Mouse (Mus musculus) fat pad, adult 2 months (tissue): ENCODE results near the gene Usp6nl.

Experiments used
- DNase-seq: peaks from one replicate; pipeline ENCODE4 v3.0.0-alpha.2; 2011; ENCODE audit warnings: low read depth, low spot score; ENCODE audit errors: extremely low read depth

Usp6nl gene

DNA sequence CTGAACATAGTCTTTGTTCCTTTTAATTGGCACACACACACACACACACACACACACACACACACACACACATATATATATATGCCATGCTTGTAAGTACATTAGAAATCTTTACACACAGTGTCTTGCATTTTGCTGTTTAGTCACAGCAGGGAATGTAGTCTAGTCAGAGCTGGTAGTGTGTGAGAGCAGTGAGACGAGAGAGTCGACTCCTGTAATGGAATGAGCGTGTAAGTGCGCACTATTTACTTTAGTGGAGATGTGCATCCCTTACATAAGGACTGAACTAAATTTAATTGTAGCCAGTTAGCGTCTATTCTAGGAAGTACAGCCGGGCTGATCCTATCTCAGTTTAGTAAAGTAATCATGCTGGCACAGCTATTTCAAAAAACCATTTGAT is 44.5 kb downstream of the Usp6nl start:
- no peak for DNase-seq

DNA sequence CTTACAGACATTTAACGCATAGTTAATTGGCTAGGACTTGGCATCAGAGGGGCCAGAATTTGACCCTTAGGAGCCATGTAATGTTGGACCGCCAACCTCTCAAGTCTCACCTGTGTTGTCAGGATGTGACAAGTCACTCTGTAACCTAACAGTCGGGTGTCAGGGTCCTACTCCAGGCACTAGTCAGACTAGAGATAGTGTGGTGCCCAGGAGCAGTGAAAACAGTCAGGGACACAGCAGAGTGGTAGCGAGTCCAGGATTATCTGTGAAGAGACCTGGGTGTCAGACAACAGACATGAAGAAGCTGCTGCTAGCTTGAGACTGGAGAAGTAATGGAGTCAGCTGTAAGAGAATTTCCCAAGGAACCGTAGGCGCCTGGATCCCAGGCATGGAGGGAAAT is 45.0 kb downstream of the Usp6nl start:
- DNase-seq, result no peak

DNA sequence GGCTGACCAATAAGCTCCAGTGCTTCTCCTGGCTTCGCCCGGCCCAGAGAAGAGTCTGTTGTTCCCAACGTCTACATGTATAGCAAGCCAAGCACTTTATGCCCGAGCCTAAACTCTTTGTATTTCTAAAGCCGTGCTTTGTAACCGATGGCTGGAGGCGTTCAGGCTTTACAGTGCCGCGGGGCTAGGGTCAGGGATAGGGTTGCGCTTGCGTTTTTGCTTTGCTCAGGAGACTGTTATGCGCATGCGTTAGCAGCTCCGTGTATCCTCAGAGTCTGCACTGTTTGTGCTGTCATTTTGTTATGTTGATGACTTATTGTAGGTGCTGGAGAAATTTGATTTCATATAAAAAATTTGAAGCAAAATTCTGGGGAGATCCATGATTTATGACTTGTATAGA is 51.7 kb downstream of the Usp6nl start:
- DNase-seq, result no peak

DNA sequence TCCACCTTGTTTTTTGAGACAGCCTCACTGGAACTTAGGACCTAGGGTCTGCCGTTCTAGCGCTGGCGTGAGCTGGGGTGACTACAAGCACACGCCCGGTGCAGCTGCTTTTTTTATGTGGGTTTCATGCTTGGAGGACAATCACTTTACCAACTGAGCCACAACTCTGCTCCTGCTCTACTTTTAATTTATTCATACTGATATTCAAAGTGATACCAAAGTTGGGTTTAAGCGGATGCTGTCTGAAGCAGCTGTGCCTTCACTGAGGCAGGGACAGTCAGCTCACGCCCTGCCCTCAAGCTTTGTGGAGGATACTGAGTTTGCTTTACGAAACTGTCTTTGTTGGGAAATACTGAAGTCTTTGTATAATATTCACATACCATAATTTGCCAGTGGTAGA is 53.6 kb downstream of the Usp6nl start:
- DNase-seq, result no peak

DNA sequence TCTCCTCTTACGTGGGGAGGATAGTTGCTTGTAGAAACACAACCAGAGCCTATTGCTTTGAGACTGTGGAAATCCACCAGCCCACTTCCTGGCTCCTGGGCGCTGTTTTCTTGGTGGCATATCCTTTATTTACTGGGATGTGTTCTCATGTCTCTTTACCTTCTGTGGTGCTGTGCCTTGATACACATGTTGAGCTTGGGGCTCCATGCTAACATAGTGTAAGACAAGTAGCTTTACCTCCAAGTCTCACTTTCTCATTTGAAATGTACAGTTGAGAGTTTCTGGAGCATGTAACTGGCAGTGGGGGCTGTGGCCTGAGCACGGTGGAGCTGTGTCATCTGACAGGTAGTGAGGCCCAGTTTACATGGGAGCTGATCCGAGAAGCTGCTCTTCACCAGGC is 54.5 kb downstream of the Usp6nl start:
- no peak for DNase-seq

DNA sequence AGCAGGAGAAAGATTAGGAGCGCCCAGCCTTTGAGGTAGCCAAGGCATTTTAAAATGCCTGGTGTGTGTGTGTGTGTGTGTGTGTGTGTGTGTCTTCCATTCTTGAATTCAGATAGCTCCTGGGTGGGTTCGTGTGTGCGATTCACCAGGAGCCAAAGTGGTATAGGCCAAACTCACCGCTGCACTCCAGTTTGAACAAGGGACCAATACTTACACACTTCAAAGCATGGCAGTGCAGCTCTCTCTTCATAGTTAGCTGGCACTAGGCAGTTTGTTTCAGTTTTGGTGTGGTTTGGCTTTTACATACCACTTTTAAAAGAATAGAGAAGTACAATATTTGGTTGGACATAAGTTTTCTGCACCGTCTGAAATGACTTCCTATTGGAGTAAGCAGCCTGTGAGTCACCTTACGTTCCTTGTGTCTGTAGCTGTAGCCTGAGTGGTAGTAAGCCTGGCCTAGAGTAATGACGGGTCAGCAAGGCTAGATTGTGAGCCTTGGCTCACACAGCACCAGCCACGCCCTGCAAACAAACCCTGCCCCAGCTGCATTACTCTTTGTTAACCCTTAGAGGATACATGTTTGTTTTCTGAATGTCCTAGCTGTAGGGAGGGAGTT is 56.2 kb downstream of the Usp6nl start:
- no peak for DNase-seq

DNA sequence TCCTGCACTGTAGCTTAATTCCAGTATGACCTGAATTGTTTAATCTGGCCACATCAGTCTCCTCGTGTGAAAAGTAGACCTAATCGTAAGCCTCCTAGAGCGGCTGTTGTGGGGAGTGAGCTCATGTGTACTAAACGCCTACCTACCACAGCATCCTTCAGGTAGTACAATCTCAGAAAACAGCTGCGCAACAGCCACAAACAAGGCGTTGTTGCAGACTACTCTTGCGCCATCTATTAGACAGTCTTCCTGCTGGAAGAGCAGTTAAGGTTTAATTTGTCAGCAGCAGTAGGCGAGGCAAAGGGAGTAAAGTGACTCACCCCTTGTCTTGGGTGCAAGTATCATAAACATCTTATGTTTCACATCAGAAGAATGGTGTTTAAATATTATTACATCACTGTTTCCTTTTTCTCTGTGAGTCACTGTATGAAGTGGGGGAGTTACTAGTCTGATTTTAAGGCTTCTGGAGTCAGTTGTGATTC is 57.3 kb downstream of the Usp6nl start:
- peak; percentile 51 for DNase-seq

DNA sequence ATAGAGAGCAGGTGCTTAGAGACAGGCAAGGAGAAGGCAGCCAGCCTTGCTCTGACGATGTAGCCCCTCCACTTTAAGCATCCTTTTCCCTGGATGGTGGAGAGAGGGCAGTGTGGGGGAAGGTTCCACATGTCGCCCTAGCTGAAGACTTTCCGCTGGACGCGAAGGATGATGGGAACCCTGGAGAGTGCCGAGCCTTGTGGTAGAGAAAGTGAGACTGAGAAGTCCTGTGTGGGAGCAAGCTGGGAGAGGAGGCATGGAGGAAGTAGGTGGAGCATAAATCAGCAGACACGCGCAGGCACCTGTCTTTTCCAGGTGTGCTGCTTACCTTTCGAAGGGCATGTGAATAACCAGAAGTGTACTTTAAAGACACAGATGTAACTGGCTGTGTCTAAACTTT is 57.9 kb downstream of the Usp6nl start:
- DNase-seq, result no peak

DNA sequence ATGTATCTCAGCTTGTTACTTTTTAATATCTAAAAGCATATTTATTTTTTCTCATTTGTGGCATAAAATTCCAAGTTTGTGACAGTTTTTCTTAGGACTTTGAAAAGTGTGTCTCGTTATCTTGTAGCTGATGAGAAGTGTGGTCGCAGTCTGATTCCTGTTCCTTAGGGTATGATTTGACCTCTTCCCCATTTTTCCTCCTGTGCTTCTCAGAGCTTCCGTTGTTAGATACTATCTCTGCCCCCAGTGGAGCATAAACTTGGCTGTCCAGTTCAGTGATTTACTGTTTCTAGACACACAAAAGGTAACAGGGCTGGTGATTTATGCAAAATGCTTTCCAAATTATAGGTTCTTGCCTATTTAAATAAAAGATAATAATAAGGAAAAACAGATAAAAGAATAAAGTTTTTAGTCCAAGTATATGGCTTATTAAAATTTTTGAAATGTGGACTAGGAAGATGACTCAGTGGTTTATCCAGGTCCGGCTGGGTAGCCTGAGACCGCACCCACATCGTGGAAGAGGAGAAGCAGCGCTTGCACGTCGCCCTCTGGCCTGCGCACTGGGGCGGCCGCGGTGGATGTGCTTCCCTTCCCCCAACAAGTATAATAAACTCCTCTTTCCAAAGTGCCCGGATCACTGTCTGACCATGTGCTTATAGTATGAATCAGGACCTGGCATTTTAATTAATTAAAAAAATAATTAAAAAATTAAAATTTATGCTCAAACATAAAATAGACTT is 62.1 kb downstream of the Usp6nl start:
- no peak for DNase-seq

DNA sequence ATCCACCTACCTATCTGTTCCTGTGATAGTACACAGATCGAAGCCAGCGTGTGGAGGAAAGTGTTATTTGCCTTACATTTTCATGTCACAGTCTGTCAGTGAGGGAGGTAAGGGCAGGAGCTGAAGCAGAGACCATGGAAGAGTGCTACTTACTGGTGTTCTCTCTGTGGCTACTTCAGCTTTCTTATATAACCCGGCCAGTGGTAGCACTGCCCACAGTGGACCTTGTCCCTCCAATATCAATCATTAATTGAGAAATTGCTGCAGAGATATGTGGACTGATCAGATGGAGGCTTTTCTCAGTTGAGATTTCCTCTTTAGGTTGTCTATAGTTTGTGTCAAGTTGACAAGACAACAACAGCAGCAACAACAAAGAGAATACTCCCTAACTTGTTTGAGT is 66.7 kb downstream of the Usp6nl start:
- DNase-seq, result no peak

DNA sequence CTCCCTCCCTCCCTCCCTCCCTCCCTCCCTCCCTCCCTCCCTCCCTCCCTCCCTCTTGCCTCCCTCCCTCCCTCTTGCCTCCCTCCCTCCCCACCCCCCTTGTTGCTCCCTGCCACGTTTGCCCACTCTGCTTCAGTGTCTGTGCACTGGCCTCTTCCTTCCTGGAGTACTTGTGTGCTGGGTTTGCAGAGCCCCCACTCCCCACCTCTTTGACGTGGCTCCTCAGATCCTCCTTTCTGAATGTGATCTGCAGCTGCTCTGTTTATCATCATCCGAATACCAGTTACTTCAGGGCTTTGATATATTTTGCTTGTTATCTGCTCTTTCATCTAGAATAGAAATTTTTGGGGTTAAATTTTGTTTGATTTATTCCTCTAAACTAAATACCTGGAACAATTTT is 68.8 kb downstream of the Usp6nl start:
- no peak for DNase-seq

DNA sequence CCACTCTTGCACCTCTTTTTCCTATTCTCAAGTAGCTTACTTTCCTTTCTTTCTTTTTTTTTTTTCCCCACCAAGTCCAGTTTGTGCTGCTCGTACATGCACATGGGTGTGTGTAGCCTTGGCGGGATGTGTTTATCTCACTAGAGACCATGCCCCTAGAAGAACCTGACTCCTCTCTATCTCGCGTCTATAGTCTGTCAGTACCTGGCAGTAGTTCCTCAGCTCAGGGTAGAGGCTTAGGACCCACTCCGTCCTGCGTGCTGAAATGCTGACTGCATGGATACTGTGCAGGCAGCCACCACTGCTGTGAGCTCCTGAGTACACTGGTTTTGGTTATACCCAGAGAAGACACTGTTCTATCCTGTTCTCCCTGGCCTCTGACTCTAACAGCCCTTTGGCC is 69.5 kb downstream of the Usp6nl start:
- DNase-seq, result no peak

DNA sequence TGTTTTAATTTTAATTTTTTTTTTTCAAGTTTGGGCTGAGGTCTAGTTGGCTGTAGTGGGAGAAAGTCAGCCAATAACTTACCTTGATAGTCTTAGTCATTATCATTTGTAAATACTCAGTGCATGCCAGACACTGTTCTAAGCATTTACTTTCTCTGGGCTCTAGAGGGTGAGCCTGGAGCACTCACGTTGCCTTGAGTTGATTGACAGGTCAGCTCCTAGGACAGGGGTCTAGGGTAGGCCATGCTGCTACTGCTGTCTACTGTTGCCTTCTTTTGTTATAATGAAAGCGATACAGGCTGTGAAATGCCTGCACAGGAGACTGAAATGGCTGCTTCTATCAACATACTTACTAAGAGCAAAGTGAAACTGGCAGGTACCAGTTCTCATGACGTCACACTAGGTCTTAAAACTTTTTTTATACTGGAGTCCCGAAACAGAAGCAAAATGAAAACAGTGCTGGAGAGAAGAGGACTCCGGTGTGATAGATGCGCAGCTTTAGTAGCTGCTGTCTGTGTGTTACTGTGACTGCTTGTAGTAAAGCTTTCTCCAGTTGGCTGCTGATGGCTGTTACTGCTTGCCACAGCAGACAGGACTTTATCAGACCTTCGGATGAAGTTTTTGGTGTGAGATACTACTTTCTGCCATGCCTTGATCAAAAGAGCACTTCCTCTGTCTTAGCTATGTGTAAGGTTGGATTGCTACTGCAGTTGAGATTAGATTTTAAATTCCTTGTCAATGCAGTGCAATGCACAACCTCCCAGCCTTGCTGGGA is 73.6 kb downstream of the Usp6nl start:
- no peak for DNase-seq

DNA sequence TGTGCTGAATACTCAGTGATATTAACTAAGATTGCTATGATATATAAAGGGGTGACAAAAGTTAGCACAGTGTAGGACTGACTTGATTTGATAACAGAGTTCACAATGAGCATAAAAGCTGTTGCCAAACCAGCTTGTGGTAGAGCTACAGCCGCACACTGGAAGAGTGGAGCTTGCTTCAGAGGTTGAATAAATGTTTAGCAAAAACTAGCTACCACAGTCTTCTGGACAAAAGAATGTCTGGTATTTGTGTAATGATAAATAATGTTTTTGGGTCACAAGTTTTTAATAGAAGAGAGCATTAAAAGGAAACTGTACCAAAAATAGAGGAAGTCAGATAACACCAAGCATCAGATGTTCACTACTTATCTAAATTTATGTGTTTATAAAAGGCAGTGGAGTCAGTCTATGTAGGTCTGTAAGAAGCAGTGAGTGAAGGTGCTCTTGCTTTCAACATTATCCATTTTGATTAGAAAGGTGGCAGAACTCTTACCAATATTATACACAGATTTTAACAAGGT is 74.2 kb downstream of the Usp6nl start:
- no peak for DNase-seq

DNA sequence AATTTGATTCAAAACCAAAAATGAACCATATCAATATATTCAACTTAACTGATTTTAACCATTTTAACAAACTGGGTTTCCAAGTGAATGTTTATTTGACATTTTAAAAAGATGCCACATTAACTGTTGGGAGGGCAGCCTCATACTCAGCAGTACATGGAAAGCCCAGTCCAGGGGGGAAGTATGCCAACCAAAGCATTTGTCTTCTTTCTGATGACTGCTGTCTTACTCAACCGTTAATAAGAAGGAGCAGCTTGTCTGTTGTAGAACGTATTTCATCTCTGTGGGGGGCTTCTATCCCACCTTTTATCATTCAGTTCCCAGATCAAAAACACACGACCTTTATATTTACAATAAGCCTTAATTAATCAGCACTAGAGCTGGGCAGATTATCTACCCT is 74.7 kb downstream of the Usp6nl start:
- DNase-seq, result no peak

DNA sequence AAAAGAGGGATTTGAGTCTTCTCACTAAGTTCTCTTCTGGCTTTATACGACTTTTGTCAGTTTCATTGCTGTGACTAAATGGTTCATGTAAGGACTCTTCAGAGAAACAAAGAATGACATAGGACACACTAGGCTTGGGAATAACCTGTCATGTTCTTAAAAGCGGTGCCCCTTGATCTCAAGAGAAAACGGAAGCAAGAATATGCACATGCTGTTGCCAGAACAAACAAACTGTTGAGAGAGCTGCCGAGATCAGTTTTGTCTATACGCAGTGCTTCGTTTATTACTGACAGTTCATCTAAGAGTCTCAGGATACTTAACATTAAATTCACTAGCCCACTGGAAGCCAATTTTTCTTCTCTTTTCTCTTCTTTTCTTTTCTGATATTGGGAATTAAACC is 76.4 kb downstream of the Usp6nl start:
- no peak for DNase-seq

DNA sequence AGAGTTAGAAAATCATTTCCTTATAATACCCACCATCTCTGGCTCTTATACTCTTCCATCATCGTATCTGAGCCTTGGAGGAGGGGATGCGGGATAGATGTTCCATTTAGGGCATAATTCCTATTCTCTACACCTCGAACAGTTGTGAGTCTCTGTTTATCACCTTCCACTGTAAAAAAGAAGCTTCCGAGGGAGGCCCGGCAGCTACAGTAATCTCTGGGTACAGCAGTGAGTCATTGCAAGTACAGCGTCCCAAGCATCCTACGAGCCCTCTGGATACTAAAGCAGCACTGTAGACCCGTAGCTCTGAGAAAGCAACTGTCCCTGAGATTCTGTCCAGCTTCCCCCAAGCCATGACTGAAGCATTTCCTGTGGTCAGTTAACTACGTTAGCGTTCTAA is 78.6 kb downstream of the Usp6nl start:
- no peak for DNase-seq

DNA sequence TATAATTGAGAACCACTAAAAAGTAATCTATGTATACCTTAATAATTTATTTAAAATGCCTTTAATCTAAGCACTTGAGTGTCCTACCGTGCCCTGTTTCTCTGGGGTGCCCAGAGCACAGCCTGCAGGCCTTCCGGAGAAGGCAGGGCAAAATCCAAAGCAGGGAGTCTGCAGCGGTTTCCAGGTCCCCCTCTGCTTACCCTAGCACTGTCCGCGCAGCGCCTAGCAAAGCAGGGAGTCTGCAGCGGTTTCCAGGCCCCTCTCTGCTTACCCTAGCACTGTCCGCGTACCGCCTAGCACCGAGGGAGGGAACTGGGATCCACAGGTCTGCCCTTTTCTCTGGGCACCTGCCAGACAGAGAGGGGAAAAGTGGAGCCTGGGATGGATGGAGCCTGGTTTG is 80.9 kb downstream of the Usp6nl start:
- DNase-seq, result no peak

DNA sequence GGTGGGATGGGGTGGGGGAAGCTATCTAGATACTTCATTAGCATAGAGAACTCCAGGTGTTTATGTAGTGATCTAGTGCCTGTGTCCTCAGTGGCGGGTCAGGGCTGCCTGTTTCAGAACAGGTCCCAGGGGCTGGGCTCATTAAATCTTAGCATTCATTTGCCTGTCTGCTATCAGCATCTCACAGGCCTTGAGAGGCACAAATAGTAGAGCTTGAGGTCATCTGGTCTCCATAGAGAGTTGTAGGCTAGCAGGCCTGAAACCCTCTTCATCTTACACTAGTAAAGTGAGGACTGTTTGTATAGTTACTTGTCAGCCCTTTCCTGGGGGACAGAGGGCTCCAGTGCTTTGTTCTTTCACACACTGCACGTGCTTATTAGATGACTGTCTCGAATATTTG is 81.5 kb downstream of the Usp6nl start:
- no peak for DNase-seq

DNA sequence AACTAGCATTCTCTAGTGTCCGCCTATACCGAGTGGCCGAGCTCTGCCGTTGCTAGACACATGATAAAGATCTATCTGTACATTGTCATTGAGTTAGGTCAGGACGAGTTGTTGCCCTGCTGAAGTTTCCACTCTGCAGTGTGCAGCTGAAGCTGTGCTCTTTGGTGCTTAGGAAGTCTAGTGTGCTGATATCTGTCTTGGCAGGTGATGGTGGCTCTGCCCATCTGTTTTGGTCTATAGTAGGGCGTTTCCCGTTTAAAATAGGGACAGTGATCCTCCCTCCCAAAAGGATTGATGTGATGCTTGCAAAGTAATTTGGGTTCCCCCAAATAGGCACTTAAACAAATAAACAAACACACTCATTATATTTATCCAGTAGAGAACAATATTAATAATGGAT is 82.2 kb downstream of the Usp6nl start:
- no peak for DNase-seq

DNA sequence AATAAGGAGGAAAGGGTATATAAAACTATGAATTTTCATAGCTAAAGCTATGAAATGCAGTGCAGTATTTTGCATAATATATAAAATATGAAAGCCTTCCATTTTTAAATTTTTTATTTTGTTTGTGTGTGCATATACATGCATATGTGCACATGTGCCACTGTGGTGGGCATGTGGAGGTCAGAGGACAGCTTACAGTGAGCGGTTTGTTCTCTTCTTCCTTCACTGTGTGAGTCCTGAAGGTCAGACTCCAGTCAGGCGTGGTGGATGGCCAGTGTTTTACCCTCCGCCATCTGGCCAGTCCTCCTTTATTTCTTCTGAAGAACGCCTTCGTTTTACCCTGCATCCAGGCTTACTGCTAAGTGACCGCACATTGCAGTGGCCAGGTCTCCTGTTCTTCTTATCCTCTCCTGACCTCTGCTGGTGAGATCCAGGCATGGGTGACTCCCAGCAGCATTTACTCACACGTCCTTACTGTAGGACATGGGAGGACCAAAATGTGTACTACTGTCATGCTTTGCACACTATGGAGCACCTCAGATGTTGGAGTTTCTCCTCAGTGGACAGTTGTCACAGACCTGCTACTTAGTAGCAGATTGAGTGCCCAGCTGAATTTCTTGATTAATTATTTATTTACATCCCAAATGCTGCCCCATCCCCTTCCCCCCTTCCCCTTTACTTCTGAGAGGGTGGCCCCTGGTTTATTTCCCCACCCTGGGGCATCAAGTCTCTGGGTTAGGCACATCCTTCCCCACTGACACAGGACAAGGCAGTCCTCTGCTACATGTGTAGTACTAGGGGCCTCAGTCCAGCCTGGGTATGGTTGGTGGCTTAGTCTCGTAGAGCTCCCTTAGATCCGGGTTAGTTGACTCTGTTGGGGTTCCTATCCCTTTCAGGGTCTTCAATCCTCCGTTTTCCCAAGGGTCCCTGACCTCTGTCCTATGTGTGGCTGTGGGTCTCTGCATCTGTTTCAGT is 82.9 kb downstream of the Usp6nl start:
- DNase-seq, result no peak
